12 mouse cellular contexts compared by ENCODE assay signal in the genomic region with DNA sequence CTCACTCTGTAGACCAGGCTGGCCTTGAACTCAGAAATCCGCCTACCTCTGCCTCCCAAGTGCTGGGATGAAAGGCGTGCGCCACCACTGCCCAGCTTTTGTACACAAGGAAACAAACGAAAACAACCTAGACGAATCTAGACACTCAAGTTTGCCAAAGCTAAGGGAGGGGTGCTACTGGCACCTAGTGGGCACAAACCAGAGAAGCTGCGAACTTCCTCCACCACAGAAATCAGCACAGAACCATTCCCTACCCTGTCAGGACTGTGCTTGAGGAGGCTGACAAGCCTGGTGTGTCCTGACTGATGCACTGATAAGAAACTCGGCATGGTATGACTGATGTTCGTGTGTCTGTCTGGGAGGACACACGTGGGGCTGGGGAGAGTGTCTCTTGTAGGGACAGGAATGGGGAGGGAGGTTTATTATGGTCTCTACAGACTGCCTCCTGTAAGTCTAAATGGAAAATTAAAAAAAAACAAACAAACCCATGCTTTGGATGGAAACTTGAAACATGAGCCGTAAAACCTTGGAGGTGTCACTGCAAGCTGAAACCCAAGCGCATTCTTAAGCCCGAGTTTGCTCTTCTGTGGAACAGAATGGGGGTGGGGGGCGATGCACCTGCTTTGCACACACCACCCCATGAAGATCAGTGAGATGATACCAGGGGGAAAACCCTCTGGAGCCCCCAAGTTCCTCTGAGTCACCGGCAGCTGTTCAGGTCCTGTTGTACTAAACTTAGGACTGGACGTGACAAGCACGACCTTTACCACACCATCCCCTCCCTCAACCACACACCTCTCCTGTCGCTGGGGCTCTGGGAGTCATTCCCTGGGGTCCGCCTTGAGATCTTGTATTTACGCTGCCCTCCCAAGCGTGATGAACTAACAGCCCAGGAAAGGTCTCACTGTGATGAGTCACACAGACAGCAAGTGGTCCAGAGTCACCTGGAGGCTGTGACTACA. TPM values are rescaled to one million over a fixed set of nuclear protein-coding genes. Genes with fewer than 3 reads are reported as not detected.
DNase-seq lines count a peak whose midpoint lies in the region; ATAC-seq and TF ChIP-seq lines count a peak whose summit lies in the region.
"Had no signal": no experiment of that assay in that cellular context is flagged by ENCODE, and none has a peak within 500 bp of the region (broad histone marks: within the 10 kb centered on the region; RNA-seq: fewer than 3 reads in every experiment).

No protein-coding gene starts in this region.

- H3K27me3 ChIP-seq in forebrain, postnatal 0 days (ENCODE audit: insufficient read depth, low read length), result no peaks in the 10 kb centered on the region
- H3K27me3 ChIP-seq in forebrain, embryonic 14.5 days (replicated peaks; ENCODE audit: control insufficient read depth, insufficient read depth, low read length), result no peaks in the 10 kb centered on the region

- H3K9me3 ChIP-seq in forebrain, postnatal 0 days (ENCODE audit: low read length), result no peaks in the 10 kb centered on the region
- no peaks in the 10 kb centered on the region for H3K9me3 ChIP-seq in forebrain, embryonic 14.5 days (replicated peaks; ENCODE audit: control insufficient read depth, low read length)
- H3K9me3 ChIP-seq: liver, embryonic 15.5 days had no signal

- H3K4me1 ChIP-seq in forebrain, postnatal 0 days (ENCODE audit: insufficient read depth), result peaks cover 7% of the 10 kb centered on the region; the same call in 1 of the 2 replicates
- peaks cover 10% of the 10 kb centered on the region for H3K4me1 ChIP-seq in forebrain, embryonic 14.5 days (ENCODE audit: control insufficient read depth, insufficient read depth, low read length)

- no peak for DNase-seq in forebrain, postnatal 0 days
- no peak for DNase-seq in forebrain, embryonic 14.5 days (ENCODE audit: low spot score)
- peak in 1 of 2 experiments; percentile 31 for DNase-seq in left cerebral cortex, adult 2 months (ENCODE audit: extremely low spot score in 1 of 2, low spot score in 2 of 2)
- DNase-seq in left cerebral cortex, postnatal 10 days (ENCODE audit: extremely low spot score in 1 of 2, low spot score in 2 of 2), result no peak
- peak; percentile 60 for DNase-seq in CD4-positive helper T cell, adult 2 months (ENCODE audit: low read depth, low spot score)
- peak; percentile 37 to 50 for DNase-seq in cerebellum, postnatal 25 days
- DNase-seq in frontal cortex, postnatal 10 days (ENCODE audit: low spot score in 2 of 2), result no peak
- DNase-seq in heart, postnatal 36 days, result no peak

- H3K4me3 ChIP-seq in forebrain, postnatal 0 days (ENCODE audit: low read depth, low read length), result no peak overlapping the region
- no peak overlapping the region for H3K4me3 ChIP-seq in forebrain, embryonic 14.5 days (ENCODE audit: low read depth, low read length)
- H3K4me3 ChIP-seq in left cerebral cortex, adult 2 months, result no peak overlapping the region
- H3K4me3 ChIP-seq: liver, embryonic 15.5 days had no signal

- peaks cover 18% of the 10 kb centered on the region for H3K36me3 ChIP-seq in forebrain, postnatal 0 days (ENCODE audit: insufficient read depth)
- peaks cover 19% of the 10 kb centered on the region for H3K36me3 ChIP-seq in forebrain, embryonic 14.5 days (ENCODE audit: control insufficient read depth, insufficient read depth, low read length)

- no peak for ATAC-seq in forebrain, postnatal 0 days
- ATAC-seq in forebrain, embryonic 14.5 days, result no peak
- ATAC-seq: hindbrain, embryonic 16.5 days; midbrain, embryonic 16.5 days had no signal

- intact Hi-C loops in left cerebral cortex, adult 2 months (cut with DNase I), result loop anchor here (5.0 kb wide), 1 partner anchor 212 kb away; no protein-coding TSS in a partner anchor
- intact Hi-C loops in left cerebral cortex, postnatal 10 days (cut with DNase I), result loop anchor here (5.0 kb wide), 1 partner anchor 212 kb away; no protein-coding TSS in a partner anchor
- intact Hi-C loops in heart, postnatal 36 days (cut with DNase I), result loop anchor here (5.0 kb wide), 1 partner anchor 212 kb away; no protein-coding TSS in a partner anchor

- H3K27ac ChIP-seq in forebrain, postnatal 0 days (ENCODE audit: low read depth, low read length), result no peak overlapping the region
- no peak overlapping the region for H3K27ac ChIP-seq in forebrain, embryonic 14.5 days (ENCODE audit: low read depth, low read length)
- no peak overlapping the region for H3K27ac ChIP-seq in left cerebral cortex, adult 2 months
- H3K27ac ChIP-seq: liver, embryonic 15.5 days had no signal

- peak; percentile 41 for TF ChIP-seq CTCF in forebrain, postnatal 0 days (IDR thresholded peaks at IDR 0.05; ENCODE audit: low read depth)
- peak; percentile 50 for TF ChIP-seq CTCF in left cerebral cortex, adult 2 months (IDR thresholded peaks at IDR 0.05)

- no peak overlapping the region for H3K9ac ChIP-seq in forebrain, postnatal 0 days
- H3K9ac ChIP-seq in forebrain, embryonic 14.5 days (ENCODE audit: low read length), result no peak overlapping the region
- H3K9ac ChIP-seq: liver, embryonic 15.5 days had no signal

- 72% methylated on average over 20 of the region's 20 CpGs for WGBS in forebrain, postnatal 0 days
- WGBS in forebrain, embryonic 14.5 days, result 74% methylated on average over 20 of the region's 20 CpGs

- H3K4me2 ChIP-seq in forebrain, postnatal 0 days (ENCODE audit: low read depth), result no peak overlapping the region
- no peak overlapping the region for H3K4me2 ChIP-seq in forebrain, embryonic 14.5 days (ENCODE audit: low read length)
- H3K4me2 ChIP-seq: liver, embryonic 15.5 days had no signal

RNA-seq across cellular contexts. Expression of a gene that starts 3.3 kb away (rescaled TPM):
- 11.2 and 13.9 TPM in 2 replicates for total RNA-seq in forebrain, postnatal 0 days (2014; rRNA removed)
- 64.7 and 72.3 TPM in 2 replicates for polyA plus RNA-seq in forebrain, postnatal 0 days (2015; fragmentation: Nextera tagmentation; extraction: Ambion mirVana)
- polyA plus RNA-seq in forebrain, embryonic 14.5 days (2014; fragmentation: Nextera tagmentation; extraction: Ambion mirVana), result 56.5 and 62.7 TPM in 2 replicates
- 10 to 100 TPM; 30.2 to 30.6 TPM for total RNA-seq in left cerebral cortex, adult 2 months (2021)
- 10 to 100 TPM; 38.3 to 39.8 TPM for total RNA-seq in left cerebral cortex, postnatal 10 days (2021)
- 10 to 100 TPM; 11.9 to 13.8 TPM for total RNA-seq in heart, postnatal 36 days (2021)

RNA-seq across cellular contexts. Expression of a gene that starts 33.1 kb away (rescaled TPM):
- 0.38 and 2.2 TPM in 2 replicates for total RNA-seq in forebrain, postnatal 0 days (2014; rRNA removed)
- 1.0 and 1.6 TPM in 2 replicates for polyA plus RNA-seq in forebrain, postnatal 0 days (2015; fragmentation: Nextera tagmentation; extraction: Ambion mirVana)
- polyA plus RNA-seq in forebrain, embryonic 14.5 days (2014; fragmentation: Nextera tagmentation; extraction: Ambion mirVana), result 1.2 and 1.9 TPM in 2 replicates
- not detected for total RNA-seq in left cerebral cortex, adult 2 months (2021)
- 1 to 10 TPM in 1 of 2 experiments, under 1 TPM in 1; 0.87 to 1.0 TPM for total RNA-seq in left cerebral cortex, postnatal 10 days (2021)
- total RNA-seq in heart, postnatal 36 days (2021), result 1 to 10 TPM; 1.5 to 2.4 TPM
- total RNA-seq: granulocyte monocyte progenitor cell, adult 5-6 weeks had no signal

Comparison
In these comparisons a context has a peak if more than half of its experiments do, and no peak if none do; other contexts are left out.
1. DNase-seq: peak in CD4-positive helper T cell, adult 2 months (single experiment) and cerebellum, postnatal 25 days (2 of 2); none in forebrain, postnatal 0 days (single experiment), forebrain, embryonic 14.5 days (single experiment), left cerebral cortex, postnatal 10 days (0 of 2), frontal cortex, postnatal 10 days (0 of 2) and heart, postnatal 36 days (0 of 2).